Mouse (Mus musculus) urinary bladder, postnatal 36 days (tissue): ENCODE results near the gene Cracr2b.
"Not testable (repeated sequence)": the region's sequence is repeated elsewhere in the genome, so short reads cannot be mapped to it uniquely, and the experiment has no call there.

ENCODE experiments used
- DNase-seq, 2 experiments: peaks; one replicate each; pipeline ENCODE4 v3.0.0; 2022; ENCODE audit warnings: low spot score in 2 of 2, mixed read lengths in 1 of 2

The Cracr2b gene

GRCm38 (mm10) chr7:141433517-141434400 is 27.1 kb upstream of the Cracr2b start:
- DNase-seq = no peak

DNA sequence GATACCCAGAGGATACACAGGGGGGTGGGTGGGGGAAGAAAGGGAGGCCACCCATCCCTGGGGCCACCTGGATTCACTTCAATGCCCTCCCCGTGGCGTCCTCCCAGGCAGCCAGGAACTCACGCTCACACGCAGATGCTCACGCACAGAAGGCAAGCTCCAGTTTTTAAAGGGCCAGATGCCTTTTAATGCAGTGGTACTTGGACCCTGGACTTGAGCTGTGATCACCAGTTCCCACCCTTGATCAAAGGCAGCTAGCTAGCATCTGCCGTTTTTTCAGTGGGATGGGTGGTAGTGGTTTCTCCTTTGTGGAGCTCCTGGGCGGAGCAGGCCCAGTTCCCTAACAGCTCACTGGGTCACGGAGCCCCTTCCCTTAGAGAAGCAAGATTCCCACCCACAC is 26.4 kb upstream of the Cracr2b start:
- no peak for DNase-seq

DNA sequence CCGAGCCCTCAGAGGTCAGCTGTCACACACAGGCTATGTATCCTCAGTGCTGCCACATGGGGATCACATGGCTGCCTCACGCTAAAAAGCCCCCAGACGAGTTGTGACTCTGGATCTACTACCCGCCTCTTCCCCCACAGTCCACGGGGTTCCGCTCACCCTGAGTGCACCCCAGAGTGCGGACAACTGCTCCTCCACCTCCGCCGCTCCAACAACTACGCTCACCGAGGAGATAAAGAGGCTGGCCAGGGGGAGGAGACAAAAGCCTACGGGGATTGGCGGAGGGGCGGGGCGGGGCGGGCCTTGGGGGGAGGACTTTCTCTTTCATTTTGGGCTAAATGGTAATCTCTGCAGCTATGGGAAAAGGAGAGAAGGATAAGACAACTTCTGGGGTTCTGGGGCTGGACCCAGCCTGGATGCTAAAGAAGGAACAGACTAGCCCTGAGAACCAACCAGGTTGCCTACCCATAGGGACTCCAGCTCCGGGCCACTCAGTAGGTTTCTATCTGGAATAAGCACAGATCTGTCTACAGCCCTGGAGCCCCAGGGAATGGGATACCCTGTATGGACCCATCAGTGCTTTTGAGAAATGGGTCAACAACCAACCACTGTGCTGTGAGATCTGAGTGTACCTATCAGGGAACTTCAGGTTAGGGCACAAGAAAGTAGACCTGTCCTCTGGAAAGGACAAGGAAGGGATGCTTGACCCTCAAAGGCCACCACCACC is 25.6 kb upstream of the Cracr2b start:
- DNase-seq = no peak

DNA sequence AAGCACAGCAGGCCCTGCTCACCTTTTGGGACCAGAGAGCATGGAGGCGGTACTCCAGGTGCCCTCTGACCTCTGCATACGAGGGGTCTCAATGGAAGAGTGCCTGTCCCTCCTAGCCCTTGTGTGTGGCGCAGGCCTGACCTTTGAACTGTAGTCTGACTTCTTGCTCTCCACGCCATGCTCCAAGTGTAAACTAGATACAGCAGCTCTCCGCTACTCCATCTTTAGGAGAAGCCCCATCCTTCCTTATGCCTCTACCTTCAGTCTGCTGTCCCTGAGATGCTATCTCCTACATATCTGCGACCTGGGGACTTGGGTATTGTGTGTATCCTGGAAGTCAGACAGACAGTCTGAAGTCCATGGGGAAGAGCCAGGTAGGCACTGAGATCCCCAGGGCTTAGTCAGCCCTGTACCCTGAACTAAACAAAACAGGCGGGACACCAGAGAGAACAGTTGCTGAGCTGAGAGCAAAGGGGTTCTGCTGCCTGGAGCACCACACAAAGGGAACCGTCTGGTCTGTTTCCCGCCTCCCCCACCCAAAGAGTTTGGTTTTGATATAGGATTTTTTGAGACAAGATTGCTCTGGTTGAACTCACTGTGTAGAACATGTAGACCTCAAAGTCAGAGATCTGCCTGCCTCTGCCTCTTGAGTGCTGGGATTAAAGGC is 24.9 kb upstream of the Cracr2b start:
- DNase-seq = no peak

DNA sequence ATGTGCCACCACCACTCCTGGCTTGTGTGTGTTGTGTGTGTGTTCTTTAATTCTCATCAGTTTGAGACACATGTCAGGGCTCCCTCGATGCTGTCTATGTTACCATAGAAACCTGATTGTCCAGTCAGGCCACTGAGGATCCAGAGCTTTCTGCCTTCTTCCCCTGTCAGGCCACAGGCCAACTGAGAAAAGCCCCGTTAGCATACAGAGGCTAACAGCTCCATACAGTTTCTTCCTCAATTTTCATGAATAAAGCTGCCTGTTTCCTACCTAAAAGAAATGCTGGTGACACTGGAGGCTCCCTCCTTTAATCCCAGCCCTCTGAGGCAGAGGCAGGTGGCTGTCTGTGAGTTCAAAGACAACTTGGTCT is 24.4 kb upstream of the Cracr2b start:
- no peak for DNase-seq

DNA sequence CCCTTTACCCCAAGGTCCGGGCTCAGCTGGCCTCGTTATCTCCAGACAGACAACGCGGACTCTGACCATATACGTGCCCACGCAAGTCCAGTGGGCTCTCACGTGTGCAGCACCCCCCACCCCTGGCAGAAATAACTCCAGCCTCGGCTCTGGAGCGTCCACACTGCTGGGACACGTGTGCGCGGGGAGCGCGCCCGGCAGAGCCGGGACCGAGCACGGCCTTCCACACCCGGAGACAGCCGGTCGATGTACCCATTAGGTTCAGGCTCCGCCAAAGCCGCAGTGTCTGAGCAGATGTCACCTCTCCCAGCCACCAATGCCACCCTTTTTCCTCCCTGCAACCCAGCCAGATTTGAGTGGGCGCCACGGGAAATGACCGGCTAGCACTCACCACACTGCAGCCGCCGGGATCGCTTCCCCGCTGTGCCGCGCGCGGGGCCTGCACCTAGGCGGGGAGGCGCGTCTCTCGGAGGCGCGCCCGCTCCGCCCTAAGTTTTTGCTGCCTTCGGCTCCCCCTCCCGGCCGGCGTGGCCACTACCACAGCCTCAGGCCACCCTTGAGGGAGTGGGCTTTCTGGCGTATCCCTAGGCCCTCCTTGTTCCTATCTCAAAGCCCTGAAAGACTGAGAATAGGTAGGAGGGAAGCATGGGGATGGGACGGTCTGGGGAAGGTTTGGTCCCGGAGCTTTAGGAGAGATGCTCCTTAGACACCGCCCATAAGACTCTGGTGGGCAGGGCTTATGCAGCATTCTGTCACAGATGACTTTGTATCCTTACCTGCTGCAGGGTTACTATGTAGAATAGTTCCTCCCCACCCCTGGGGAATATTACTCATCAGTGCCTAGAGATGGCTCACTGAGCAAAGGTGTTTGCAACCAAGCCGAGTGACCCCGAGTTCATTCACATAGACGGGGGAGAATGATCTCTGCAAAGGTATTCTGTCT is 23.4 kb upstream of the Cracr2b start, which contains the start of gene Slc25a22:
Gene Slc25a22, minus strand, starts transcription at position 715 of the 943 bp plus-strand sequence.
- peak; percentile 78 to 81 for DNase-seq

GRCm38 (mm10) chr7:141438201-141438968 is 22.5 kb upstream of the Cracr2b start:
- DNase-seq = no peak

- no peak for DNase-seq
These were observed 21.7 kb upstream of the Cracr2b start for GRCm38 (mm10) chr7:141439140-141439679.

DNA sequence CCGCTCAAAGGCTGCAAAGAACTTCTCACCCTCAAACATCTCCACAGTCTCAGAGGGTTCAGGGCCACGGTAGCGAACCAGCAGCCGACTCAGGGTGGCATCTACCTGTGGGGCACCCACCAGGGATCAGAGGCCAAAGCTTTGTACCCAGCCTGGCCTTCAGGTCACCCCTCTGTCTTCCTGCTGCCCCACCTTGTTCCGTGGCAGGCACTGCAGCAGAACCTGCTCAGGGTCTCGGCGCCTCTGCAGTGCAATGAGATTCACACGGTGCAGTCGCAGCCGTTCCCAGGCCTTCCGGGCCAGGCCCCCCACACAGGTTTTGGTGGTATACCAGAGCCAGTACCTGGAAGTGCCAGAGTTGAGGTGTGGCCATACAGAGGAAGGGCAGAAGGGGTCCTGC is 21.1 kb upstream of the Cracr2b start:
- no peak for DNase-seq

DNA sequence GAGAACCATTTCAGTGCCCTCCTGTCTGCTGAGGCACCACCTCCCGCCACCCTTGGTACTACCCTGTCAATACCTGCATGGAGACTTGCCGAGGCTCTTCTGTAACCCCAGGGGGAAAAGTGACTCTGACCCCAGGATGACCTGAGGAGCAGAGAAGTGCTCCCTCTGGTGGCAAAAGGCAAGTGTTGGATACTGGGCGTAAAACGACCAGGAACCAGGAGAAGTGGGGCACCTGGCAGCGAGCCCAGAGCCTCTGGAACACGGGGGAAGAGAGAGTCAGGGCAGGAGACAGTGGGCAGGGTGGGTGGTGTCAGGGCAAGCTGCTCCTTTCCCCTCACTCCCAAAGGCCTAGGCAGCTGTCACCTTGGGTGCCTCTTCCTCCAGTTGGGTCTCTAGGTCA is 20.3 kb upstream of the Cracr2b start:
- no peak for DNase-seq

DNA sequence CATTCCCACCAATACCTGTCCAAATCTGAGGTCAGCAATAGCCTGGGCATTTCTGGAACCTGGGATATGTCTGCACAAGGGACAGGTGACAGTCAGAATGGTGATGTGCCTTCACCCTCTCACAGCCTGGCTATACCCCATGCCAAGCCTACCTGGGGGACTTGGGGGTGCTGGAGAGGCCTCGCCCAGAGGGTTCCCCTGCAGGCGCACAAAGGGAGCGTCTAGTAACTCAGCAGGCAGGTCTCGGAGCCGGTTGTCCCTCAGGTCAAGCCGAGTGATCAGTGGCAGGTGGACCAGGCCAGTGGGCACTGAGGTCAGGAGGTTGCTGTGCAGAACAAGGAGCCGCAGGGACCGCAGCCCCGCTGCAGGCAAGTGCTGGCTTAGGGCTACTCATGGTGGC is 19.4 kb upstream of the Cracr2b start:
- no peak for DNase-seq

GRCm38 (mm10) chr7:141442199-141442598 is 18.7 kb upstream of the Cracr2b start:
- DNase-seq = no peak

- DNase-seq = no peak
These were observed 17.6 kb upstream of the Cracr2b start for GRCm38 (mm10) chr7:141443081-141443821.

- peak in 1 of 2 experiments; percentile 69 for DNase-seq
These were observed 17.1 kb upstream of the Cracr2b start, which contains the start of gene Pidd1 for GRCm38 (mm10) chr7:141443828-141444237. TSS of gene Pidd1 (minus strand) at chr7:141444025.

GRCm38 (mm10) chr7:141446374-141446773 is 14.5 kb upstream of the Cracr2b start:
- not testable (repeated sequence) for DNase-seq

- peak; percentile 90 to 94 for DNase-seq
These were observed 13.5 kb upstream of the Cracr2b start, which contains the start of gene Rplp2 for GRCm38 (mm10) chr7:141447110-141447991. TSS of gene Rplp2 (plus strand) at chr7:141447370.

GRCm38 (mm10) chr7:141451928-141452327 is 9.0 kb upstream of the Cracr2b start:
- no peak for DNase-seq

DNA sequence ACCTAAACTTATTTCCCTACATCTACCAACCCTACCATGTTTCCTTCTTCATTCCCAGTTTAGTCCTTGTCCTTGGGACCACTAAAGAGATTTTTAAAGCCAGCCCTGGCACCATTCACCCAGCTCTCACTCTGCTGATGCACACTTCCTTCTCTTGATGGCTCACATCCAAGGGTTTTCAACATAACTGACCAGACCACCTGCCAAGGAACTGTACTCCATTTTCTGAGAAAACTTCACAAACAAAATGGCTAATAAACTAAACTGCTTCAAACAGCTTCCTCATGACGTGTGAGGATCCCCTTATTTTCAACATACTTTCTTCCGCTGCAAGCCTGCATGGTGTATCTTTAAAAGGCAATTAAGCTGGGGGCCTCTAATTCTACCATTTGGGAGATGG is 7.3 kb upstream of the Cracr2b start:
- DNase-seq = no peak
